Mouse (Mus musculus) kidney, adult 2 months (tissue): Measurements from ENCODE around the gene Ntm. TPM values are rescaled to one million over a fixed set of nuclear protein-coding genes. Genes with fewer than 3 reads are reported as not detected.

Experiments
- DNase-seq: peaks from one replicate; pipeline ENCODE4 v3.0.0; 2021
- H3K27ac ChIP-seq: fragments of 200-500 bp; 2 replicates; pipeline ENCODE4 v1.5.1; 2012; ENCODE audit warnings: low read depth, low read length, control low read depth, inconsistent platforms; ENCODE audit not compliant: insufficient read depth
- H3K27me3 ChIP-seq: fragments of 200-500 bp; replicated peaks from 2 replicates; pipeline ENCODE4 v1.6.1; 2012; ENCODE audit warnings: mild to moderate bottlenecking, moderate library complexity, low read length, inconsistent platforms; ENCODE audit not compliant: control insufficient read depth, insufficient read depth
- H3K36me3 ChIP-seq: fragments of 200-500 bp; 2 replicates; pipeline ENCODE4 v1.6.1; 2012; ENCODE audit warnings: mild to moderate bottlenecking, moderate library complexity, low read length, inconsistent platforms; ENCODE audit not compliant: control insufficient read depth, insufficient read depth
- H3K4me1 ChIP-seq: fragments of 200-500 bp; 2 replicates; pipeline ENCODE4 v1.6.1; 2011; ENCODE audit warnings: low read length; ENCODE audit not compliant: control insufficient read depth, insufficient read depth
- H3K4me3 ChIP-seq: fragments of 200-500 bp; 2 replicates; pipeline ENCODE4 v1.5.1; 2011; ENCODE audit warnings: mild to moderate bottlenecking, low read depth, low read length, control low read depth; ENCODE audit not compliant: insufficient read depth
- CTCF ChIP-seq: fragments of 200-500 bp; conservative IDR thresholded peaks from 2 replicates; pipeline ENCODE4 v1.5.1; 2011; ENCODE audit warnings: low read depth, mild to moderate bottlenecking, control low read depth, low read length, moderate library complexity, mixed read lengths; ENCODE audit not compliant: insufficient read depth, insufficient read length
- POLR2A ChIP-seq: fragments of 200-500 bp; IDR thresholded peaks from one replicate; pipeline ENCODE4 v1.6.1; 2011; ENCODE audit warnings: low read depth, low read length, control low read depth
- WGBS: fragments of 180-500 bp; shearing (Covaris S2); methylation state at CpG from one replicate; pipeline ENCODE4 v1.1.7; 2018; 5-methylcytosine and 5-hydroxymethylcytosine counted together
- polyA plus RNA-seq: library from polyadenylated mRNA; depleted of rRNA; stranded (reverse); fragments of >200 nt; gene quantifications from 2 replicates; pipeline ENCODE4 v1.2.3, GENCODE M21; 2012

The Ntm gene
- polyA plus RNA-seq, 1 experiment = 0.74 TPM

DNA sequence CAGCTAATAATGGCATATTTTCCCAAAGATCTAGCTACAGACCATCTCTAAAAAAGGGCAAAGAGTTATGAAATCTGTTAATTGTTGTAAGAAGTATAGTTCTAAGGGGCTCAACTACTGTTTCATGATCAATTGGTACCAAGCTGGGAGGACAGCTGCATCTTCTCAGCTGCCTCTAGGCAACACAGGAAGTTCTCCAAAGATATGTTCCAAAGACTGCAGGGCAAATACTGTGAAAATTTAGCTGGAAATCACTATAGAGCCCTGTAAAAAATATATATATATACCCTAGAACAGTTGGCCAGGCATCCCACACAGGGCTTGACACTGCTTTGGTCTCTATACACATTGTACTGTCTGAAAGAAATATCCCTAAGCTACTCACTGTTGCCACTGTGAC is 489.5 kb downstream of the Ntm start:
- Histone ChIP-seq H3K27me3 (no peaks in the 10 kb centered on the region), H3K4me3 (no peak overlapping the region), H3K27ac (no peak overlapping the region), H3K36me3 (no peaks in the 10 kb centered on the region), H3K4me1 (no peaks in the 10 kb centered on the region)
- TF ChIP-seq CTCF (no peak), POLR2A (no peak)
- DNase-seq = no peak

DNA sequence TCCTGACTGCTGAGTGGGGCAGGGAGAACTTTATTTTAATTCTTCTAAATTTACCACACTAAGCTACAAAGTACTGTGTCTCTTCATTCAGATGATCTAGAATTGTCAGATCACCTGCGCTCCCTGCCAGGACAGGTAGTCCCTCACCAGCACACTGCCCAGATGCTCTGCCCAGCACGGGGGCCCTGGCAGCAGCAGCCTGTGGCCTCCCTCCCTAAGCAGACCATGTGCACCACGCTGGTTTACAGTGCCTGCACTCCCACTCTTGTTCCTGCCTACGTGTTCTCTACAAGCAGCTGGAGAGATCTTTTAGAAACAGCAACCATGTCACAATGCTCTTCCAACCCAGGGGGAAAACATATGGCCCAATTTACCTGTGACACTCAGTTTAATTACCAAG is 490.7 kb downstream of the Ntm start:
- Histone ChIP-seq H3K4me1 (no peaks in the 10 kb centered on the region), H3K36me3 (no peaks in the 10 kb centered on the region), H3K27me3 (no peaks in the 10 kb centered on the region), H3K27ac (no peak overlapping the region), H3K4me3 (no peak overlapping the region)
- DNase-seq = no peak
- WGBS = 47% methylated on average over 4 of the region's 4 CpGs
- TF ChIP-seq POLR2A (no peak), CTCF (no peak)

DNA sequence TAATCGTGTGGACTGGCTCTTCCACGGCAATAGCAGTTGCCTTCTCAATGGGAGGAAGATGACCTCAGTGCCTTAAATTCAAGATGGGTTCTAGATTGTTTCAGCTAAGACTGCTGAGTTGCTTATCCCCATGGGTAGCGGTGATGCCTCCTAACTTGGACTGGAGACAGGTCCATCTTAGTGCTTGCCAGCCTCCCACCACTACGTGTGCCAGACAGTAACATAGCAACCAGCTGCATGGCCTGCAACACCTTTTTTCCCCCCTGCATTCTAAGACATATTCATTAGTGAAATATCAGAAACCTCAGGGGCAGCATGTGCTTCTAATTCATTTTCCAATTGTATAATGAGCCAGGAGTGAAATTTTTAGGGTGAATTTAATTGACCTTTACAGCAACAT is 498.2 kb downstream of the Ntm start:
- no peak for DNase-seq
- 73% methylated on average over 4 of the region's 4 CpGs for WGBS
- TF ChIP-seq POLR2A = no peak
- no peak for TF ChIP-seq CTCF
- Histone ChIP-seq H3K27ac (no peak overlapping the region), H3K27me3 (no peaks in the 10 kb centered on the region), H3K4me1 (no peaks in the 10 kb centered on the region), H3K36me3 (no peaks in the 10 kb centered on the region), H3K4me3 (no peak overlapping the region)

DNA sequence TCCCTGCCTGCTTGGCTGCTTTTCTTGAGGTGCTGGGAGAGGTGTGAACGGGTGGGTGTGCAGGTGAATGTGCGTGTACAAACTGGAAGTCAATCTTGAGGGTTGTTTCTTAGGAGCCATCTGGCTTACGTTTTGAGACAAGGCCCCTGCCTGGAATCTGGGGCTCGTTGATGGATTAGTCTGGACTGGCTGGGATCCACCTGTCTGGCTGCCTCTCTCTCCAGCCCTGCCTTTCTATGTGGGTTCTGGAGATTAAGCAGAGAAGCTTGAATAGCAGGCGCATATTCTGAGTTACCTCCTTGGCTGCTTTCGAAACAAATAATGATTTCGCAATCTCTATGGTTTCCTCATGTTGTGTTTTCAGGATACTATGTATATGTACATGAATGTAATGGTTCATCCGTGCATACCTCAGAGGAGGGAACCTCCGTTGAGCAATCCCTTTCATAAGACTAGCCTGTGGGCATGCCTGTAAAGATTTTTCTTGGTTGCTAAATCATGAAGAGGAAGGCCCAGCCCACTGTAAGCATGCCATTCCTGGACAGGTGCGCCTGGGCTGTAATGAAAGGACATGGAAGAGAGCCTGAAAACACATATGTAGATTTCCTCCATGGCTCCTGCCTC is 499.9 kb downstream of the Ntm start:
- H3K36me3 ChIP-seq = no peaks in the 10 kb centered on the region
- 81% methylated on average over 10 of the region's 10 CpGs for WGBS
- H3K27me3 ChIP-seq = no peaks in the 10 kb centered on the region
- TF ChIP-seq CTCF (no peak), POLR2A (no peak)
- no peak overlapping the region for H3K27ac ChIP-seq
- no peaks in the 10 kb centered on the region for H3K4me1 ChIP-seq
- no peak overlapping the region for H3K4me3 ChIP-seq
- no peak for DNase-seq

DNA sequence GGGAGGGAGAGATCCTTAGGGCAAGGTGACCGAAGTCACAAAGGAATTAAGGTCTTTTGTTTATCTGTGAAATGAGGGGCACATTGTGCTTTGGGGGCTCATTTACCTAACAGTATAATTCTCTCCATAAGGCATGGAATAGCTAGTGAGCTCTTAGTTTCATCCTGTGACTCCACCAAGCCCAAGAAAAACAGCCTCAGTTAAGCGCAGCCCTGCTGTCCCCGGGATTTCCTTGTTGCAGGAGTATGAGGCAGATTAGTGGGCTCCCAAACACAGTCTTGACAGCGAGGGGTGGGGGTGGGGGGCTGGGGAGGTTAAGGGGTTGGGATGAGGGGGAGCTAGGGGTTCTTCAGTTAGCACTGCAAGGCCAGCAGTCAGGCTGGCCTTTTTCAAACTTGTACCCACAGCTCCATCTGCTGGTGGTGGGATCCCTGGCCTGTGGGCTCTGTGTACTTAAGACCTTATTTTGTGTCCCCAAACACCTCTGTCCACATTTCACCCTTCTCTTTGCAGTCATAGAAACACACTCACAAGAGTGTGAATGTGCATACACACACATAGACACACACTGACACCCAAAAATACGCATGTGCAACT is 504.9 kb downstream of the Ntm start:
- H3K27me3 ChIP-seq = no peaks in the 10 kb centered on the region

DNA sequence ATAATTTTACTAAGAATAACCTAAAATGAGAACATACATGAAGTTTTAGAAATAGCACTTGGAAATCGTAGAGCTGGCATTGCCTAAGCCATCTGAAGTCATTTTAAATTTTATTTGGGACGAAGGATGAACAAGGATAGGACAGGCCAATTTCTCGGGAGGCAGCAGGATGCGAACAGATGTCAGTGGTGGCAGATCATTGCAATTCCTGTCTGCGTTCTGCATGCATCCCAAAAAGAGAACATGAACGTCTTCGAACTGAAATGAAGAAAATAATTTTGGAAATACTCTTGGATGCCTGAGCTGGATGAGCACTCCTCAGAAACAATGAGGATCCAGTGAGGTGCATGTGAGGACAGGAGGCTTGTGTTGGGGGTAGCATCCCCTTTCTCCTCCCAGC is 506.9 kb downstream of the Ntm start:
- H3K36me3 ChIP-seq = no peaks in the 10 kb centered on the region
- DNase-seq = no peak
- no peak for TF ChIP-seq POLR2A
- no peak for TF ChIP-seq CTCF
- no peaks in the 10 kb centered on the region for H3K4me1 ChIP-seq
- no peak overlapping the region for H3K4me3 ChIP-seq
- no peaks in the 10 kb centered on the region for H3K27me3 ChIP-seq
- 88% methylated on average over 7 of the region's 7 CpGs for WGBS
- H3K27ac ChIP-seq = no peak overlapping the region

More for the DNA sequence above, 504.9 kb downstream of the Ntm start:
- H3K27ac ChIP-seq = no peak overlapping the region
- H3K4me1 ChIP-seq = no peaks in the 10 kb centered on the region
- H3K4me3 ChIP-seq = no peak overlapping the region
- peak; percentile 66 for TF ChIP-seq CTCF
- no peak for TF ChIP-seq POLR2A
- H3K36me3 ChIP-seq = no peaks in the 10 kb centered on the region
- WGBS = 18% methylated on average over 5 of the region's 5 CpGs
- peak; percentile 55 for DNase-seq

DNA sequence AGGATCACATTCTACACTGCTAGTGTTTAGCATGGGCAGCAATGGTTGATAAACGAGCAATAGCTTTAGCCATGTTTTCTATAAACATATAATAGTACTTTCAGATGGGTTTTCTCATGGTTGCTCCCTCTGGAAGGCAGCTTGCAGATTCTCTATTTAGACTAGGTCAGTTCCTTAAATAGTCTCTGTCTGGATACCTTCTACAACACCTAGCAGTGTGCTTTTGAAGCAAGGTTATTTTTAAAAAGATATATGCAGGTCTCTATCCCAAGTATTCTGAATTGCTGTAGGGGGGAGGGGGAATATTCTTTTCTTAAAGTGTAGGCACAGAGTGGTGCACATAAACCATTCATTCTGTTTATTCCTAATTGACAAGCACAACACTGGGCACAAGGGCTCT is 511.7 kb downstream of the Ntm start:
- H3K4me1 ChIP-seq = no peaks in the 10 kb centered on the region
- H3K27me3 ChIP-seq = no peaks in the 10 kb centered on the region
- H3K27ac ChIP-seq = no peak overlapping the region
- no peak overlapping the region for H3K4me3 ChIP-seq
- H3K36me3 ChIP-seq = no peaks in the 10 kb centered on the region
- 71% methylated on average over 1 of the region's 1 CpGs for WGBS
- DNase-seq = no peak
- TF ChIP-seq CTCF = no peak

DNA sequence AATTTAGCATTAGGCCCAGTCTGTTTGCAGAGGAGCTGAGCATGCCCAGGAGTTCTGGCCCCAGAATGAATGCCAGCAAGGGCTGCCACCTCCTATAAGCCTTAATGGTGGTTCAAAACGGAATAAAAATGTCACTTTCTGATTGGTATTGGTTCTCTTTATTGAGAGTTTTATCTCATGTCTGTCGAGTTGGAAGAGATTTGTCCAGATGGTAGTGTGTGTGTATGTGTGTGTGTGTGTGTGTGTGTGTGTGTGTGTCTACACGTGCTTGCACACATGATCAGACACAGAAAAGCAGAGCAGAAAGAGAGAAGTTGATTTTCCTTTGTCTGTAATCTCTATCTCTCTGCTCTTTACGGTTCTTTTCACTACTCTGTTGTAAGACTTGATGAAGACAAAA is 518.9 kb downstream of the Ntm start:
- TF ChIP-seq POLR2A = no peak
- no peak for TF ChIP-seq CTCF
- no peaks in the 10 kb centered on the region for H3K4me1 ChIP-seq
- DNase-seq = no peak
- no peak overlapping the region for H3K4me3 ChIP-seq
- H3K27me3 ChIP-seq = no peaks in the 10 kb centered on the region
- 60% methylated on average over 4 of the region's 4 CpGs for WGBS
- H3K36me3 ChIP-seq = no peaks in the 10 kb centered on the region
- no peak overlapping the region for H3K27ac ChIP-seq
